Mouse (Mus musculus) liver, embryonic 14.5 days (tissue): ENCODE results near the gene Hist1h1a. TPM values are rescaled to one million over a fixed set of nuclear protein-coding genes. Genes with fewer than 3 reads are reported as not detected.
"Not testable (repeated sequence)": the region's sequence is repeated elsewhere in the genome, so short reads cannot be mapped to it uniquely, and the experiment has no call there.

ENCODE experiments used
- ATAC-seq: fragments of 200-750 bp; cut with Nextera tagmentation; 2 replicates; pipeline ENCODE4 v1.8.0; 2017; ENCODE audit warnings: moderate number of reproducible peaks, mild to moderate bottlenecking, moderate library complexity; ENCODE audit not compliant: insufficient read depth
- DNase-seq, 3 experiments: peaks; one replicate each; pipeline ENCODE4 v3.0.0-alpha.2; 2012 to 2013; ENCODE audit warnings: low read depth in 3 of 3, low spot score in 3 of 3
- H3K27ac ChIP-seq: fragments of 300-500 bp; sonication (generic); 2 replicates; pipeline ENCODE4 v1.5.1; 2014; ENCODE audit warnings: moderate library complexity, mild to moderate bottlenecking, control low read depth, inconsistent platforms
- H3K27me3 ChIP-seq: fragments of 300-500 bp; sonication (generic); 2 replicates; pipeline ENCODE4 v1.6.1; 2014; ENCODE audit warnings: mild to moderate bottlenecking, low read length, moderate library complexity; ENCODE audit not compliant: control insufficient read depth, insufficient read depth
- H3K36me3 ChIP-seq: fragments of 300-500 bp; sonication (generic); replicated peaks from 2 replicates; pipeline ENCODE4 v1.6.1; 2014; ENCODE audit warnings: low read depth; ENCODE audit not compliant: control insufficient read depth, insufficient read depth
- H3K4me1 ChIP-seq, 2 experiments: fragments of 200-500 bp in 1 of 2; fragments of 300-500 bp in 1 of 2; sonication (generic) in 1 of 2; replicated peaks; 2 replicates each; pipeline ENCODE4 v1.6.1; 2012 to 2014; ENCODE audit warnings: antibody characterized with exemption in 1 of 2, inconsistent platforms in 1 of 2, low read length in 1 of 2; ENCODE audit not compliant: control insufficient read depth in 2 of 2, insufficient read depth in 2 of 2
- H3K4me2 ChIP-seq: fragments of 300-500 bp; sonication (generic); 2 replicates; pipeline ENCODE4 v1.6.1; 2014; ENCODE audit warnings: low read depth, mild to moderate bottlenecking, control low read depth, moderate library complexity
- H3K4me3 ChIP-seq, 2 experiments: fragments of 200-500 bp in 1 of 2; fragments of 300-500 bp in 1 of 2; sonication (generic) in 1 of 2; 2 replicates each; pipeline ENCODE4 v1.5.1; 2012 to 2014; ENCODE audit warnings: low read depth in 2 of 2, low read length in 2 of 2, mild to moderate bottlenecking in 2 of 2, control low read depth in 1 of 2, inconsistent platforms in 1 of 2, moderate library complexity in 1 of 2; ENCODE audit not compliant: insufficient read depth in 1 of 2
- H3K9ac ChIP-seq: fragments of 300-500 bp; sonication (generic); replicated peaks from 2 replicates; pipeline ENCODE4 v1.6.1; 2014; ENCODE audit warnings: mild to moderate bottlenecking, control low read depth, moderate library complexity
- H3K9me3 ChIP-seq: fragments of 300-500 bp; sonication (generic); 2 replicates; pipeline ENCODE4 v1.6.1; 2016; ENCODE audit warnings: low read length, mixed read lengths; ENCODE audit not compliant: control insufficient read depth
- CTCF ChIP-seq: IDR thresholded peaks from 2 replicates; pipeline ENCODE4 v1.5.1; 2016; ENCODE audit warnings: antibody characterized with exemption, low read depth, control low read depth
- EP300 ChIP-seq: IDR thresholded peaks from 2 replicates; pipeline ENCODE4 v1.6.1; 2016; ENCODE audit warnings: antibody characterized with exemption, low read depth
- WGBS: fragments of 180-500 bp; shearing (Covaris S2); extraction: QIAGEN DNeasy Blood & Tissue Kit; methylation state at CpG from one replicate; pipeline ENCODE4 v1.1.7; 2014; ENCODE audit not compliant: insufficient replicate concordance; 5-methylcytosine and 5-hydroxymethylcytosine counted together
- polyA plus RNA-seq, 2 experiments: library from polyadenylated mRNA; depleted of rRNA in 1 of 2; stranded (reverse) in 1 of 2; unstranded in 1 of 2; fragments of >200 nt; fragmentation: Nextera tagmentation in 1 of 2; extraction: Ambion mirVana in 1 of 2; gene quantifications; 2 replicates each; pipeline versions ENCODE4 v1.2.1 to v1.2.3; 2012 to 2014

The Hist1h1a gene
- polyA plus RNA-seq, 2 experiments, result 6.3 to 11.9 TPM

GRCm38 (mm10) chr13:23743963-23744362 is 19.5 kb upstream of the Hist1h1a start:
- no peak for ATAC-seq
- Histone ChIP-seq H3K27ac (peak overlapping the region; percentile 100), H3K9ac (peak overlapping the region; percentile 95), H3K27me3 (no peaks in the 10 kb centered on the region), H3K36me3 (no peaks in the 10 kb centered on the region), H3K4me2 (peak overlapping the region; percentile 89), H3K4me3 (peak overlapping the region; percentile 61 to 62), H3K4me1 (peaks cover 20 to 30% of the 10 kb centered on the region in 2 experiments), H3K9me3 (no peaks in the 10 kb centered on the region)
- DNase-seq, result no peak
- no peak for TF ChIP-seq CTCF
- TF ChIP-seq EP300, result 0 out of 2 replicates have a peak, but pooled peaks have one; percentile 4
- 47% methylated on average over 4 of the region's 4 CpGs for WGBS

GRCm38 (mm10) chr13:23744421-23745380 is 18.8 kb upstream of the Hist1h1a start:
- DNase-seq (peak in 1 of 3 experiments; percentile 68), ATAC-seq (no peak)
- H3K27me3 ChIP-seq, result no peaks in the 10 kb centered on the region
- H3K4me3 ChIP-seq, result peak overlapping the region; percentile 61 to 67
- H3K36me3 ChIP-seq, result no peaks in the 10 kb centered on the region
- TF ChIP-seq EP300, result no peak
- peaks cover 22 to 32% of the 10 kb centered on the region in 2 experiments for H3K4me1 ChIP-seq
- peak overlapping the region; percentile 95 for H3K9ac ChIP-seq
- H3K27ac ChIP-seq, result peak overlapping the region; percentile 100
- peak overlapping the region; percentile 89 for H3K4me2 ChIP-seq
- no peaks in the 10 kb centered on the region for H3K9me3 ChIP-seq
- WGBS, result under 1% methylated on average over 13 of the region's 36 CpGs

- WGBS, result 1% methylated on average over 24 of the region's 28 CpGs
- ATAC-seq (peak; percentile 58), DNase-seq (peak; percentile 94 to 96 (median 95))
- peaks cover 30 to 37% of the 10 kb centered on the region in 2 experiments for H3K4me1 ChIP-seq
- peak within 1 kb of the TSS; percentile 89 for H3K4me2 ChIP-seq
- peak within 1 kb of the TSS; percentile 61 to 67 for H3K4me3 ChIP-seq
- TF ChIP-seq CTCF, result no peak
- TF ChIP-seq EP300, result peak; percentile 77
- H3K9me3 ChIP-seq, result no peaks in the 10 kb centered on the region
- no peaks in the 10 kb centered on the region for H3K27me3 ChIP-seq
- no peaks in the 10 kb centered on the region for H3K36me3 ChIP-seq
- peak within 1 kb of the TSS; percentile 98 for H3K9ac ChIP-seq
- peak within 1 kb of the TSS; percentile 100 for H3K27ac ChIP-seq
These were observed 17.9 kb upstream of the Hist1h1a start, which contains the start of gene Hist1h3c for GRCm38 (mm10) chr13:23745381-23746161. Gene Hist1h3c, minus strand, starts transcription at chr13:23745602.

- H3K4me3 ChIP-seq, result peak within 1 kb of the TSS; percentile 53 to 61
- not testable (repeated sequence) for H3K36me3 ChIP-seq, H3K9me3 ChIP-seq, H3K27me3 ChIP-seq
- H3K4me2 ChIP-seq, result peak within 1 kb of the TSS; percentile 89
- peak; percentile 91 to 97 (median 93) for DNase-seq
- TF ChIP-seq EP300 (peak; percentile 70), CTCF (peak; percentile 28; the same call in 1 of the 2 replicates)
- H3K4me1 ChIP-seq, result peaks cover 30 to 35% of the 10 kb centered on the region in 2 experiments
- ATAC-seq, result peak; percentile 74
- peak within 1 kb of the TSS; percentile 98 for H3K9ac ChIP-seq
- peak within 1 kb of the TSS; percentile 100 for H3K27ac ChIP-seq
- WGBS, result under 1% methylated on average over 34 of the region's 58 CpGs
These were observed 17.0 kb upstream of the Hist1h1a start, which contains the start of gene Hist1h2bb for GRCm38 (mm10) chr13:23746201-23747080. Gene Hist1h2bb, plus strand, starts transcription at chr13:23746734.
